ENCODE assay signal across 18 mouse cellular contexts in the genomic region with DNA sequence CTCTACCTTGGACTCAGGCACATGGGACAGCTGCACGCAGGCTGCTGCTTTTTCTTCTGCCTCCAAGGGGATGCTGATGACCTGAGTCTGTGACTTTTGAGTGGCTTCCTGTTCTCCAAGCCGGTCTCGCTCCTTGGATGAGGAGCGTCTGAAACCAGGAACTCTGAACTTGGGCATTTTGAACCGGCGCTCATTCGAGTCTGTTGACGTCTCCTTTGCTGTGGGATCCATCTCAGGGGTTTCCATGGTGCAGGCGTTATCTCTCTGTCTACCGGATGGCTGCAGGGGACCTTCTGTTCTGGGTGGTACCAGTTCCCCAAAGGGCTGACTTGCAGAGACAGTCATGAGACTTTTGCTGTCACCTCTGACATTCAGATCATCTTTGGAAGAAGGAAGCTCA. TPM values are rescaled to one million over a fixed set of nuclear protein-coding genes. Genes with fewer than 3 reads are reported as not detected.
"Had no signal": no experiment of that assay in that cellular context is flagged by ENCODE, and none has a peak within 500 bp of the region (broad histone marks: within the 10 kb centered on the region; RNA-seq: fewer than 3 reads in every experiment).

No protein-coding gene starts in this region.

- H3K9me3 ChIP-seq: midbrain, embryonic 12.5 days; neural tube, embryonic 15.5 days had no signal

- ATAC-seq: midbrain, embryonic 16.5 days had no signal

- H3K9ac ChIP-seq: lung, embryonic 14.5 days; midbrain, embryonic 12.5 days; neural tube, embryonic 13.5 days; neural tube, embryonic 15.5 days had no signal

- H3K27me3 ChIP-seq: midbrain, embryonic 12.5 days; neural tube, embryonic 13.5 days; neural tube, embryonic 15.5 days had no signal

- H3K4me1 ChIP-seq: midbrain, embryonic 12.5 days; neural tube, embryonic 13.5 days; neural tube, embryonic 15.5 days had no signal

- H3K4me3 ChIP-seq: midbrain, embryonic 10.5 days; midbrain, embryonic 12.5 days; myocyte; neural tube, embryonic 13.5 days; neural tube, embryonic 15.5 days had no signal

- H3K36me3 ChIP-seq: midbrain, embryonic 10.5 days; midbrain, embryonic 12.5 days; neural tube, embryonic 13.5 days; neural tube, embryonic 15.5 days had no signal

- H3K27ac ChIP-seq: midbrain, embryonic 10.5 days; midbrain, embryonic 12.5 days; neural tube, embryonic 13.5 days; neural tube, embryonic 15.5 days had no signal

- DNase-seq: lung, embryonic 14.5 days; lung, postnatal 10 days; midbrain, embryonic 14.5 days; retina, postnatal 1 day; right cerebral cortex, adult 18-20 months; right cerebral cortex, postnatal 25 days; right cerebral cortex, postnatal 4 days; spleen, adult 18-20 months; thymus, adult 18-20 months; thymus, postnatal 14 days; thymus, postnatal 36 days had no signal

- H3K4me2 ChIP-seq: lung, embryonic 14.5 days; midbrain, embryonic 12.5 days; neural tube, embryonic 13.5 days; neural tube, embryonic 15.5 days had no signal

RNA-seq across cellular contexts. Expression of a gene that starts 28.0 kb away (rescaled TPM):
- total RNA-seq: megakaryocyte-erythroid progenitor cell, adult 5-6 weeks had no signal
